Mouse (Mus musculus): ENCODE results near the gene Wasl.

DNA sequence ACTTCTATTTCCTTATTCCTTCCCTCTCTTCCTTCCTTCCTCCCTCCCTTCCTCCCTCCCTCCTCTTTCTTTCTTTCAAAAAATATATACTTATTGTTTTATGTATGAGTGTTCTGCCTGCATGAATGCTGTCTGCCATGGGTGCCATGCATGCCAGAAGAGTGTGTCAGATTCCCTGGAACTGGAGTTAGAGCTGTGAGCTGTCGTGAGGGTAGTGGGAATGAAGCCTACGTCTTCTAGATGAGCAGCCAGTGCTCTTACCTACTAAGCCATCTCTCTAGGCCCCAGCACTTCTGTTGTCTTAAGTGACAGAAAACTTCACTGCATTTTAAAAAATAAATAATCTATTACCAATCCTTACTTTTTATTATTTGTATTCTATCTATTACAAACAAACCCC is 43.9 kb downstream of the Wasl start:
- no peak for TF ChIP-seq CTCF (conservative IDR thresholded peaks at IDR 0.05; ENCODE audit: low read length)
- TF ChIP-seq NANOG (IDR thresholded peaks at IDR 0.05; ENCODE audit: borderline replicate concordance, low read length) = no peak
- TF ChIP-seq POU5F1 (IDR thresholded peaks at IDR 0.05; ENCODE audit: borderline replicate concordance, low read length) = no peak

All from E14TG2a.4 (cell line).